ENCODE assay signal across 23 mouse cellular contexts in genomic region chr11:8826046-8826445, GRCm38 (mm10).
A peak's percentile ranks its signal among the peaks of the same experiment; 100 is the strongest.
DNase-seq lines count a peak whose midpoint lies in the region; ATAC-seq lines count a peak whose summit lies in the region.
"Had no signal": no experiment of that assay in that cellular context is flagged by ENCODE, and none has a peak within 500 bp of the region (broad histone marks: within the 10 kb centered on the region; RNA-seq: fewer than 3 reads in every experiment).

No protein-coding gene starts in this region.

- no peaks in the 10 kb centered on the region for H3K4me1 ChIP-seq in embryonic facial prominence, embryonic 11.5 days (ENCODE audit: control insufficient read depth, insufficient read depth, low read length)
- no peaks in the 10 kb centered on the region for H3K4me1 ChIP-seq in forebrain, embryonic 12.5 days
- 0 out of 2 replicates have a peak, but pooled peaks cover 3% of the 10 kb centered on the region for H3K4me1 ChIP-seq in midbrain, embryonic 10.5 days

- no peak overlapping the region for H3K4me3 ChIP-seq in embryonic facial prominence, embryonic 11.5 days (ENCODE audit: low read depth, low read length)
- H3K4me3 ChIP-seq in forebrain, embryonic 12.5 days (replicated peaks), result no peak overlapping the region
- H3K4me3 ChIP-seq in midbrain, embryonic 10.5 days, result no peak overlapping the region
- H3K4me3 ChIP-seq: embryonic facial prominence, embryonic 13.5 days; heart, adult 2 months; heart, embryonic 15.5 days; hindbrain, embryonic 12.5 days had no signal

- H3K27ac ChIP-seq in embryonic facial prominence, embryonic 11.5 days (replicated peaks; ENCODE audit: low read depth, low read length), result no peak overlapping the region
- no peak overlapping the region for H3K27ac ChIP-seq in forebrain, embryonic 12.5 days
- H3K27ac ChIP-seq in midbrain, embryonic 10.5 days (replicated peaks), result no peak overlapping the region
- H3K27ac ChIP-seq: embryonic facial prominence, embryonic 13.5 days; heart, adult 2 months; heart, embryonic 15.5 days; hindbrain, embryonic 12.5 days had no signal

- intact Hi-C loops in heart, postnatal 36 days (cut with DNase I), result no loop called here

- no peak for ATAC-seq in embryonic facial prominence, embryonic 11.5 days (replicated peaks; ENCODE audit: insufficient number of reproducible peaks, low FRiP score, low TSS enrichment, low read depth)
- no peak for ATAC-seq in cerebellum, adult (ENCODE audit: insufficient number of reproducible peaks, low FRiP score, low TSS enrichment)
- ATAC-seq in forebrain, embryonic 12.5 days (ENCODE audit: low FRiP score), result no peak
- ATAC-seq: forebrain, embryonic 14.5 days; hindbrain, embryonic 16.5 days; inflammation-experienced regulatory T-cells, adult 6 months; intestine, postnatal 0 days had no signal

- no peaks in the 10 kb centered on the region for H3K36me3 ChIP-seq in embryonic facial prominence, embryonic 11.5 days (replicated peaks; ENCODE audit: control insufficient read depth, insufficient read depth, low read depth, low read length)
- H3K36me3 ChIP-seq in forebrain, embryonic 12.5 days (replicated peaks), result no peaks in the 10 kb centered on the region
- H3K36me3 ChIP-seq in midbrain, embryonic 10.5 days, result no peaks in the 10 kb centered on the region
- H3K36me3 ChIP-seq: embryonic facial prominence, embryonic 13.5 days; heart, embryonic 15.5 days; hindbrain, embryonic 12.5 days had no signal

- H3K4me2 ChIP-seq in embryonic facial prominence, embryonic 11.5 days (ENCODE audit: low read depth, low read length), result no peak overlapping the region
- no peak overlapping the region for H3K4me2 ChIP-seq in forebrain, embryonic 12.5 days
- H3K4me2 ChIP-seq: embryonic facial prominence, embryonic 13.5 days; heart, embryonic 11.5 days; heart, embryonic 15.5 days; hindbrain, embryonic 12.5 days had no signal

- WGBS in embryonic facial prominence, embryonic 11.5 days, result 23% methylated on average over 3 of the region's 3 CpGs
- 76% methylated on average over 3 of the region's 3 CpGs for WGBS in forebrain, embryonic 12.5 days
- 72% methylated on average over 3 of the region's 3 CpGs for WGBS in midbrain, embryonic 10.5 days

- peak; percentile 27 for DNase-seq in heart, adult 11 months
- no peak for DNase-seq in heart, postnatal 36 days
- DNase-seq in NIH3T3 (ENCODE audit: low read depth), result peak; percentile 33
- DNase-seq in embryonic facial prominence, embryonic 11.5 days (ENCODE audit: low spot score), result peak; percentile 67
- DNase-seq in midbrain, embryonic 10.5 days (ENCODE audit: low spot score), result no peak
- DNase-seq: adrenal gland, adult 8-10 months; adrenal gland, postnatal 36 days; cerebellum, adult 11 months; cerebellum, adult 8-10 months; cerebellum, postnatal 14 days; gastrocnemius, postnatal 10 days; heart, adult 2 months; heart, postnatal 14 days had no signal

- no peaks in the 10 kb centered on the region for H3K27me3 ChIP-seq in embryonic facial prominence, embryonic 11.5 days (ENCODE audit: control insufficient read depth, insufficient read depth, low read length)
- no peaks in the 10 kb centered on the region for H3K27me3 ChIP-seq in forebrain, embryonic 12.5 days
- no peaks in the 10 kb centered on the region for H3K27me3 ChIP-seq in midbrain, embryonic 10.5 days (ENCODE audit: low read depth, poor library complexity, severe bottlenecking)
- H3K27me3 ChIP-seq: embryonic facial prominence, embryonic 13.5 days; heart, embryonic 15.5 days; hindbrain, embryonic 12.5 days had no signal

- H3K9ac ChIP-seq in embryonic facial prominence, embryonic 11.5 days (replicated peaks; ENCODE audit: low read length), result no peak overlapping the region
- no peak overlapping the region for H3K9ac ChIP-seq in forebrain, embryonic 12.5 days
- H3K9ac ChIP-seq: embryonic facial prominence, embryonic 13.5 days; heart, embryonic 15.5 days; hindbrain, embryonic 12.5 days had no signal

- no peaks in the 10 kb centered on the region for H3K9me3 ChIP-seq in embryonic facial prominence, embryonic 11.5 days (replicated peaks; ENCODE audit: control insufficient read depth, low read length)
- no peaks in the 10 kb centered on the region for H3K9me3 ChIP-seq in forebrain, embryonic 12.5 days
- no peaks in the 10 kb centered on the region for H3K9me3 ChIP-seq in midbrain, embryonic 10.5 days (replicated peaks)
- H3K9me3 ChIP-seq: embryonic facial prominence, embryonic 13.5 days; heart, embryonic 15.5 days; hindbrain, embryonic 12.5 days had no signal

Comparison
In these comparisons a context has a peak if more than half of its experiments do, and no peak if none do; other contexts are left out.
1. DNase-seq: peak in heart, adult 11 months (single experiment), NIH3T3 (single experiment) and embryonic facial prominence, embryonic 11.5 days (single experiment); none in heart, postnatal 36 days (0 of 2) and midbrain, embryonic 10.5 days (single experiment).